Mouse (Mus musculus) urinary bladder, postnatal 14 days (tissue): ENCODE measurements around the gene 1700025C18Rik.
A peak's percentile ranks its signal among the peaks of the same experiment; 100 is the strongest.

Experiments used
- DNase-seq: peaks from one replicate; pipeline ENCODE4 v3.0.0; 2021; ENCODE audit warnings: low spot score

The 1700025C18Rik gene

GRCm38 (mm10) chr2:165090650-165091049 is at the start of gene 1700025C18Rik:
Gene 1700025C18Rik, minus strand, starts transcription at chr2:165090750.
- DNase-seq = no peak

- no peak for DNase-seq
Observed at GRCm38 (mm10) chr2:165136049-165136448, 45.5 kb upstream of the 1700025C18Rik start.

- DNase-seq = no peak
Observed at GRCm38 (mm10) chr2:165133566-165133965, 43.0 kb upstream of the 1700025C18Rik start.

- no peak for DNase-seq
Observed at GRCm38 (mm10) chr2:165131428-165131827, 40.9 kb upstream of the 1700025C18Rik start.

- no peak for DNase-seq
Observed at GRCm38 (mm10) chr2:165129189-165129588, 38.6 kb upstream of the 1700025C18Rik start.

- no peak for DNase-seq
Observed at GRCm38 (mm10) chr2:165126896-165127562, 36.5 kb upstream of the 1700025C18Rik start.

GRCm38 (mm10) chr2:165121206-165121840 is 30.8 kb upstream of the 1700025C18Rik start:
- no peak for DNase-seq

- no peak for DNase-seq
Observed at GRCm38 (mm10) chr2:165120765-165121164, 30.2 kb upstream of the 1700025C18Rik start.

- no peak for DNase-seq
Observed at GRCm38 (mm10) chr2:165113733-165114132, 23.2 kb upstream of the 1700025C18Rik start.

GRCm38 (mm10) chr2:165112149-165112548 is 21.6 kb upstream of the 1700025C18Rik start:
- peak; percentile 91 for DNase-seq

- no peak for DNase-seq
Observed at GRCm38 (mm10) chr2:165106585-165106984, 16.0 kb upstream of the 1700025C18Rik start.

- DNase-seq = no peak
Observed at GRCm38 (mm10) chr2:165105513-165106079, 15.0 kb upstream of the 1700025C18Rik start.

- DNase-seq = no peak
Observed at GRCm38 (mm10) chr2:165102920-165103319, 12.4 kb upstream of the 1700025C18Rik start.

GRCm38 (mm10) chr2:165100749-165101148 is 10.2 kb upstream of the 1700025C18Rik start:
- DNase-seq = no peak

GRCm38 (mm10) chr2:165098861-165099260 is 8.3 kb upstream of the 1700025C18Rik start:
- no peak for DNase-seq

- DNase-seq = no peak
Observed at GRCm38 (mm10) chr2:165096367-165096766, 5.8 kb upstream of the 1700025C18Rik start.

- DNase-seq = no peak
Observed at GRCm38 (mm10) chr2:165092393-165092792, 1.8 kb upstream of the 1700025C18Rik start.

GRCm38 (mm10) chr2:165091433-165091965 is 949 bp upstream of the 1700025C18Rik start:
- no peak for DNase-seq

- no peak for DNase-seq
Observed at GRCm38 (mm10) chr2:165089470-165089869, 1.1 kb downstream of the 1700025C18Rik start.

GRCm38 (mm10) chr2:165086634-165087033 is 3.9 kb downstream of the 1700025C18Rik start:
- DNase-seq = no peak

- DNase-seq = no peak
Observed at GRCm38 (mm10) chr2:165081257-165081656, 9.3 kb downstream of the 1700025C18Rik start.

- no peak for DNase-seq
Observed at GRCm38 (mm10) chr2:165080657-165081056, 9.9 kb downstream of the 1700025C18Rik start.

- DNase-seq = no peak
Observed at GRCm38 (mm10) chr2:165078605-165079004, 11.9 kb downstream of the 1700025C18Rik start.
